Mouse (Mus musculus) heart, adult 2 months (tissue): ENCODE measurements around the gene Tada1. TPM values are rescaled to one million over a fixed set of nuclear protein-coding genes. Genes with fewer than 3 reads are reported as not detected.

Experiments used
- DNase-seq, 2 experiments: peaks; one replicate each; pipeline ENCODE4 v3.0.0; 2021
- H3K27ac ChIP-seq: fragments of 200-600 bp; 2 replicates; pipeline ENCODE4 v1.8.1; 2022
- H3K27me3 ChIP-seq: fragments of 200-500 bp; 2 replicates; pipeline ENCODE4 v1.6.1; 2012; ENCODE audit warnings: mild to moderate bottlenecking, low read length, inconsistent platforms, mixed read lengths; ENCODE audit not compliant: control insufficient read depth, insufficient read depth
- H3K36me3 ChIP-seq: fragments of 200-500 bp; 2 replicates; pipeline ENCODE4 v1.6.1; 2012; ENCODE audit warnings: low read length, inconsistent platforms; ENCODE audit not compliant: control insufficient read depth, insufficient read depth
- H3K4me1 ChIP-seq: fragments of 200-500 bp; 2 replicates; pipeline ENCODE4 v1.6.1; 2011; ENCODE audit warnings: low read length; ENCODE audit not compliant: control insufficient read depth, insufficient read depth
- H3K4me3 ChIP-seq: fragments of 200-600 bp; 2 replicates; pipeline ENCODE4 v1.8.1; 2022
- H3K79me2 ChIP-seq: fragments of 200-500 bp; replicated peaks from 2 replicates; pipeline ENCODE4 v1.6.1; 2012; ENCODE audit warnings: mild to moderate bottlenecking, inconsistent platforms, low read length, moderate library complexity, mixed read lengths; ENCODE audit not compliant: control insufficient read depth, insufficient read depth
- H3K9ac ChIP-seq: fragments of 200-500 bp; 2 replicates; pipeline ENCODE4 v1.6.1; 2012; ENCODE audit warnings: low read depth, mild to moderate bottlenecking, control low read depth, inconsistent platforms, low read length, mixed read lengths
- CTCF ChIP-seq: fragments of 200-600 bp; IDR thresholded peaks from 2 replicates; pipeline ENCODE4 v1.8.1; 2022; ENCODE audit warnings: antibody characterized with exemption, mild to moderate bottlenecking, moderate library complexity
- EP300 ChIP-seq: fragments of 200-500 bp; IDR thresholded peaks from 2 replicates; pipeline ENCODE4 v1.6.1; 2011; ENCODE audit warnings: low read depth, low read length, control low read depth; ENCODE audit not compliant: insufficient read depth
- POLR2A ChIP-seq: fragments of 200-500 bp; IDR thresholded peaks from 2 replicates; pipeline ENCODE4 v1.6.1; 2011; ENCODE audit warnings: mild to moderate bottlenecking, low read depth, low read length, control low read depth; ENCODE audit not compliant: insufficient read depth
- WGBS: fragments of 180-500 bp; shearing (Covaris S2); methylation state at CpG from one replicate; pipeline ENCODE4 v1.1.7; 2018; 5-methylcytosine and 5-hydroxymethylcytosine counted together
- intact Hi-C: fragments of 180-260 bp; cut with DNase I; formaldehyde crosslinking; loops from one replicate; pipeline ENCODE4 v1.15.1; 2025
- polyA plus RNA-seq: library from polyadenylated mRNA; depleted of rRNA; stranded (reverse); fragments of >200 nt; gene quantifications from 2 replicates; pipeline ENCODE4 v1.2.3, GENCODE M21; 2012
- total RNA-seq, 2 experiments: library from RNA; stranded (reverse); gene quantifications; 2 replicates each; pipeline ENCODE4 v1.2.3; 2021

Gene Tada1
- total and polyA plus RNA-seq, 3 experiments = 6.6 to 9.2 (median 8.5) TPM

GRCm38 (mm10) chr1:166388511-166388910 is 9.6 kb downstream of the Tada1 start:
- no peaks in the 10 kb centered on the region for H3K27me3 ChIP-seq
- TF ChIP-seq POLR2A (no peak), EP300 (no peak), CTCF (no peak)
- WGBS = 73% methylated on average over 11 of the region's 11 CpGs
- no peak overlapping the region for H3K4me3 ChIP-seq
- no peaks in the 10 kb centered on the region; the same call in 1 of the 2 replicates for H3K36me3 ChIP-seq
- no peak overlapping the region for H3K9ac ChIP-seq
- no peak overlapping the region for H3K27ac ChIP-seq
- DNase-seq = no peak
- intact Hi-C loops = no loop called here
- H3K4me1 ChIP-seq = no peaks in the 10 kb centered on the region
- H3K79me2 ChIP-seq = no peaks in the 10 kb centered on the region

- Histone ChIP-seq H3K4me1 (no peaks in the 10 kb centered on the region), H3K27me3 (no peaks in the 10 kb centered on the region), H3K4me3 (no peak overlapping the region), H3K36me3 (no peaks in the 10 kb centered on the region; the same call in 1 of the 2 replicates), H3K9ac (no peak overlapping the region), H3K27ac (no peak overlapping the region), H3K79me2 (no peaks in the 10 kb centered on the region)
- TF ChIP-seq EP300 (no peak), CTCF (no peak), POLR2A (no peak)
- DNase-seq = no peak
- 92% methylated on average over 16 of the region's 16 CpGs for WGBS
- intact Hi-C loops = no loop called here
Measured at GRCm38 (mm10) chr1:166389406-166390125, 10.7 kb downstream of the Tada1 start.

GRCm38 (mm10) chr1:166391671-166392070 is 12.8 kb downstream of the Tada1 start:
- no peak overlapping the region for H3K4me3 ChIP-seq
- H3K9ac ChIP-seq = no peak overlapping the region
- no peak for DNase-seq
- H3K79me2 ChIP-seq = no peaks in the 10 kb centered on the region
- H3K4me1 ChIP-seq = no peaks in the 10 kb centered on the region
- TF ChIP-seq CTCF (no peak), EP300 (no peak), POLR2A (no peak)
- no peaks in the 10 kb centered on the region; the same call in 1 of the 2 replicates for H3K36me3 ChIP-seq
- no peak overlapping the region for H3K27ac ChIP-seq
- no peaks in the 10 kb centered on the region for H3K27me3 ChIP-seq
- intact Hi-C loops = no loop called here
- 91% methylated on average over 6 of the region's 6 CpGs for WGBS

- Histone ChIP-seq H3K27me3 (no peaks in the 10 kb centered on the region), H3K36me3 (peaks cover 2% of the 10 kb centered on the region; the same call in 1 of the 2 replicates), H3K79me2 (no peaks in the 10 kb centered on the region), H3K9ac (no peak overlapping the region), H3K4me1 (no peaks in the 10 kb centered on the region), H3K4me3 (no peak overlapping the region), H3K27ac (no peak overlapping the region)
- intact Hi-C loops = no loop called here
- no peak for DNase-seq
- 60% methylated on average over 4 of the region's 4 CpGs for WGBS
- TF ChIP-seq CTCF (no peak), EP300 (no peak), POLR2A (no peak)
Measured at GRCm38 (mm10) chr1:166394770-166395169, 15.9 kb downstream of the Tada1 start.

- H3K79me2 ChIP-seq = no peaks in the 10 kb centered on the region
- no peaks in the 10 kb centered on the region for H3K4me1 ChIP-seq
- no peak for DNase-seq
- no peak overlapping the region for H3K9ac ChIP-seq
- H3K4me3 ChIP-seq = no peak overlapping the region
- peaks cover 2% of the 10 kb centered on the region; the same call in 1 of the 2 replicates for H3K36me3 ChIP-seq
- TF ChIP-seq CTCF (no peak), POLR2A (no peak), EP300 (no peak)
- WGBS = 86% methylated on average over 5 of the region's 5 CpGs
- no peaks in the 10 kb centered on the region for H3K27me3 ChIP-seq
- no peak overlapping the region for H3K27ac ChIP-seq
- intact Hi-C loops = no loop called here
Measured at GRCm38 (mm10) chr1:166395661-166396060, 16.8 kb downstream of the Tada1 start.

GRCm38 (mm10) chr1:166396381-166396780 is 17.5 kb downstream of the Tada1 start:
- Histone ChIP-seq H3K4me1 (no peaks in the 10 kb centered on the region; the same call in 1 of the 2 replicates), H3K4me3 (no peak overlapping the region), H3K79me2 (no peaks in the 10 kb centered on the region), H3K27ac (no peak overlapping the region), H3K27me3 (no peaks in the 10 kb centered on the region), H3K9ac (no peak overlapping the region), H3K36me3 (peaks cover 2% of the 10 kb centered on the region; the same call in 1 of the 2 replicates)
- TF ChIP-seq POLR2A (no peak), EP300 (no peak), CTCF (no peak)
- intact Hi-C loops = no loop called here
- 85% methylated on average over 6 of the region's 6 CpGs for WGBS
- DNase-seq = no peak
